Mouse (Mus musculus) heart, embryonic 11.5 days (tissue): ENCODE data around the gene Atxn1. TPM values are rescaled to one million over a fixed set of nuclear protein-coding genes. Genes with fewer than 3 reads are reported as not detected.

ENCODE experiments used
- ATAC-seq: fragments of 200-750 bp; cut with Nextera tagmentation; replicated peaks from 2 replicates; pipeline ENCODE4 v1.8.0; 2017; ENCODE audit warnings: moderate library complexity; ENCODE audit not compliant: insufficient number of reproducible peaks, low FRiP score, low TSS enrichment
- H3K27ac ChIP-seq: fragments of 300-500 bp; sonication (generic); 2 replicates; pipeline ENCODE4 v1.5.1; 2014; ENCODE audit warnings: mild to moderate bottlenecking, low read depth, low read length
- H3K27me3 ChIP-seq: fragments of 300-500 bp; sonication (generic); 2 replicates; pipeline ENCODE4 v1.6.1; 2014; ENCODE audit warnings: mild to moderate bottlenecking, low read length, mixed read lengths; ENCODE audit not compliant: control insufficient read depth, insufficient read depth
- H3K36me3 ChIP-seq: fragments of 300-500 bp; sonication (generic); 2 replicates; pipeline ENCODE4 v1.6.1; 2014; ENCODE audit warnings: mild to moderate bottlenecking, low read length, moderate library complexity, mixed read lengths; ENCODE audit not compliant: control insufficient read depth, insufficient read depth
- H3K4me1 ChIP-seq: fragments of 300-500 bp; sonication (generic); 2 replicates; pipeline ENCODE4 v1.6.1; 2014; ENCODE audit warnings: low read length; ENCODE audit not compliant: control insufficient read depth, insufficient read depth
- H3K4me2 ChIP-seq: fragments of 300-500 bp; sonication (generic); 2 replicates; pipeline ENCODE4 v1.6.1; 2014; ENCODE audit warnings: mild to moderate bottlenecking, moderate library complexity
- H3K4me3 ChIP-seq: fragments of 300-500 bp; sonication (generic); 2 replicates; pipeline ENCODE4 v1.5.1; 2014; ENCODE audit warnings: low read depth, low read length
- H3K9ac ChIP-seq: fragments of 300-500 bp; sonication (generic); 2 replicates; pipeline ENCODE4 v1.6.1; 2014; ENCODE audit warnings: mild to moderate bottlenecking, low read depth, low read length, moderate library complexity
- H3K9me3 ChIP-seq: fragments of 300-500 bp; sonication (generic); replicated peaks from 2 replicates; pipeline ENCODE4 v1.6.1; 2016; ENCODE audit warnings: low read length; ENCODE audit not compliant: control insufficient read depth
- WGBS: fragments of 180-500 bp; shearing (Covaris S2); extraction: QIAGEN DNeasy Blood & Tissue Kit; methylation state at CpG from one replicate; pipeline ENCODE4 v1.1.7; 2014; ENCODE audit not compliant: insufficient replicate concordance; 5-methylcytosine and 5-hydroxymethylcytosine counted together
- polyA plus RNA-seq: library from polyadenylated mRNA; unstranded; fragments of >200 nt; fragmentation: Nextera tagmentation; extraction: Ambion mirVana; gene quantifications from 2 replicates; pipeline ENCODE4 v1.2.1, GENCODE M21; 2014

Atxn1 gene
- polyA plus RNA-seq, 1 experiment from 2014 or later, result 6.4 TPM

DNA sequence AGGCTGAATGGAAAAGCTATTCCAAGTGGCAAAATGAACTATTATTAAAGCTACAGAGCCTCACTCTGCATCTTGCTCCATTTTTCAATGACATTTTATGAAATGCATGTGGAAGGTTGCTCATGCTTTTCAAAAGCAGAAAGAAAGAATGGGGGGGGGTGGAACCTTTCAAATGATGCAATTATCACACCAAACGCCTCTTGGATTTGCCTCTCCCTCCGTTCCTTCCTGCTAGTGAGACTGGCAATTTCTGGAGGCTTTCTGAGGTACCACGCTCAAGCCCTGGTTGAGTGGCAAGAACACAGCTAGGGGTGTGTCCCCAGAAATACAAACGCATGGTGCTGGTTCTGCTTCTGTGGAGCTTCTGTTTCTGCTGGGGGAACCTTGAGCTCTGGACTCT is 60.4 kb downstream of the Atxn1 start:
- ATAC-seq, result no peak
- no peaks in the 10 kb centered on the region for H3K9me3 ChIP-seq
- WGBS, result 61% methylated on average over 4 of the region's 4 CpGs
- no peak overlapping the region for H3K4me2 ChIP-seq
- no peak overlapping the region for H3K27ac ChIP-seq
- no peaks in the 10 kb centered on the region for H3K27me3 ChIP-seq
- peaks cover 43% of the 10 kb centered on the region for H3K4me1 ChIP-seq
- no peaks in the 10 kb centered on the region for H3K36me3 ChIP-seq
- H3K9ac ChIP-seq, result no peak overlapping the region
- H3K4me3 ChIP-seq, result no peak overlapping the region

DNA sequence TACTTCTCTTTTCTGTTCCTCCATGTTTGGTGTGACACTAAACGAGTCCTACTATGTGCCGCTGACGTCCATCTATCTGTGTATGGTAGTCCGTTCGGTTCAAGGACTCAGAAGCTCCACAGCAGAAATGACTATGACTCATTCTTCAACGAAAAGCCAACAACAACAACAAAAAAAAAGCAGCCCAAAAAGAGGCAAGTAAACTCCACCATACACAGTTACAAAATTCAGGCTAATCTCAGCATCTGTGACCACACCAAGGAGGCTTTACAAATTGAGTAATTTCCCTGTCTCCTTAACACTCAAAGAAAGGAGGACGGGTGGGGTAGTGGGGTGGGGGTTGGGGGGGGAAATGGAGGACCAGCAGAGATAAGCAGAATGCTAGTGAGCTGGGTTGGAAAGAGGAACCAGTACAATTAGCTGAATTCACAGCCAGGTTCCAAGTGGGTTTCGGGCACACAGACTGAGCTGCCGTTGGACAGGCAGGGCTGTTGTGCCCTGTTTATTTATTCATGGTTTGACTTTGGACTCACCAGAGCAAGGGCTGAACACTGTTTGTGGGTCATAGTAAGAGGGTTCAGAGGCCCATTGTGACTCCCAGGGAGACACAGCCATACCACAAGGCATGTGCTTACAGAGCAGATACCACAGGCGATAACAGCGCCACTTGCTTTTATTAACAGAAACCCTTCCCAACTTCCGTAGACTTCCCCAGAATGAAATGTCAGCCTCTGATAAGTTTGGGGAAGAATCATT is 61.1 kb downstream of the Atxn1 start:
- Histone ChIP-seq H3K36me3 (no peaks in the 10 kb centered on the region), H3K4me1 (peaks cover 43% of the 10 kb centered on the region), H3K4me3 (no peak overlapping the region), H3K9me3 (no peaks in the 10 kb centered on the region), H3K27ac (peak overlapping the region; percentile 42; the same call in 1 of the 2 replicates), H3K4me2 (peak overlapping the region; percentile 27; the same call in 1 of the 2 replicates), H3K27me3 (no peaks in the 10 kb centered on the region), H3K9ac (no peak overlapping the region)
- 51% methylated on average over 12 of the region's 12 CpGs for WGBS
- 0 out of 2 replicates have a peak, but pooled peaks have one; percentile 31 for ATAC-seq

DNA sequence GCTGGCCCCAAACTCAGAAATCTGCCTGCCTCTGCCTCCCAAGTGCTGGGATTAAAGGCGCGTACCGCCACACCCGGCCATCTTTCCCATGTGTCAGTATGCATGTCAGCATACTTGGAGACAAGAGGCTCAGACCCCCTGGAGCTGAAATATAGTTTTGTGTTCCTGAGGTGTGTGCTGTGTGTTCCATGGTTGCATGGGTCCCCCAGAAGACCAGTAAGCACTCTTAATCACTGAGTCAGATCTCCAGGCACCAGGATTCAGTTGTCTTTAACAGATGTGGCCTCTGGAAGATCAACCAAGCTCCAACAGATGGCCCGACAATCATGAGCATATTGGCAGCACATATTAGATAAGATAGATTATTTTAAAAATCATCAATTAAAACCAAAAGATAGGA is 62.4 kb downstream of the Atxn1 start:
- Histone ChIP-seq H3K9me3 (no peaks in the 10 kb centered on the region), H3K36me3 (no peaks in the 10 kb centered on the region), H3K9ac (no peak overlapping the region), H3K4me1 (peaks cover 40% of the 10 kb centered on the region), H3K4me3 (no peak overlapping the region), H3K4me2 (no peak overlapping the region), H3K27me3 (no peaks in the 10 kb centered on the region), H3K27ac (no peak overlapping the region)
- 94% methylated on average over 5 of the region's 5 CpGs for WGBS
- ATAC-seq, result no peak

DNA sequence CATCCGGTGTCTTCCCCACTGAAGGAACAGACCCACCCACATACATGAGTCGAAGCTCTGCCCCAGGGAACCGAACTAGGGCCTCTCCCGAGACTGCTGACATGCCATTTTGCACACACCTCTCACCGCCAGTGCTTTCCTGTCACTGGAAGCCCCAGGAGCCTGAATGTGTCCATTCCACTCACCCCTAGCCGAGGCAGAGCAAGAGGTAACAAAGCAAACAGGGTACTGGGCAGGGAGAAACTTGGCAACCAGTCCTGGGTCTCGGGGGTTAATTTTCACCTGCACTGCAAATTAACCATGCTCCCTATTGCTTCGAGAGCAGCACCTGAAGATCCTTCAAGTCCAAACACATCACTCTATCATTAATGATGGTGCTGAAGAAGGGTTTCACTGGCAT is 64.0 kb downstream of the Atxn1 start:
- Histone ChIP-seq H3K4me3 (no peak overlapping the region), H3K9me3 (no peaks in the 10 kb centered on the region), H3K9ac (no peak overlapping the region), H3K4me2 (no peak overlapping the region), H3K4me1 (peaks cover 26% of the 10 kb centered on the region), H3K36me3 (no peaks in the 10 kb centered on the region), H3K27ac (no peak overlapping the region), H3K27me3 (no peaks in the 10 kb centered on the region)
- WGBS, result 63% methylated on average over 8 of the region's 8 CpGs
- ATAC-seq, result no peak

GRCm38 (mm10) chr13:45897571-45897970 is 67.2 kb downstream of the Atxn1 start:
- no peak overlapping the region for H3K27ac ChIP-seq
- WGBS, result 71% methylated on average over 2 of the region's 2 CpGs
- no peaks in the 10 kb centered on the region for H3K9me3 ChIP-seq
- H3K36me3 ChIP-seq, result no peaks in the 10 kb centered on the region
- H3K4me1 ChIP-seq, result peaks cover 4% of the 10 kb centered on the region; the same call in 1 of the 2 replicates
- no peak overlapping the region for H3K4me2 ChIP-seq
- H3K4me3 ChIP-seq, result no peak overlapping the region
- H3K27me3 ChIP-seq, result no peaks in the 10 kb centered on the region
- ATAC-seq, result no peak
- no peak overlapping the region for H3K9ac ChIP-seq

- no peaks in the 10 kb centered on the region for H3K27me3 ChIP-seq
- 79% methylated on average over 10 of the region's 10 CpGs for WGBS
- no peak for ATAC-seq
- H3K36me3 ChIP-seq, result no peaks in the 10 kb centered on the region
- H3K9ac ChIP-seq, result no peak overlapping the region
- no peak overlapping the region for H3K27ac ChIP-seq
- no peak overlapping the region for H3K4me3 ChIP-seq
- H3K4me2 ChIP-seq, result no peak overlapping the region
- peaks cover 4% of the 10 kb centered on the region; the same call in 1 of the 2 replicates for H3K4me1 ChIP-seq
- H3K9me3 ChIP-seq, result no peaks in the 10 kb centered on the region
Measured at GRCm38 (mm10) chr13:45894760-45895159, 70.0 kb downstream of the Atxn1 start.

DNA sequence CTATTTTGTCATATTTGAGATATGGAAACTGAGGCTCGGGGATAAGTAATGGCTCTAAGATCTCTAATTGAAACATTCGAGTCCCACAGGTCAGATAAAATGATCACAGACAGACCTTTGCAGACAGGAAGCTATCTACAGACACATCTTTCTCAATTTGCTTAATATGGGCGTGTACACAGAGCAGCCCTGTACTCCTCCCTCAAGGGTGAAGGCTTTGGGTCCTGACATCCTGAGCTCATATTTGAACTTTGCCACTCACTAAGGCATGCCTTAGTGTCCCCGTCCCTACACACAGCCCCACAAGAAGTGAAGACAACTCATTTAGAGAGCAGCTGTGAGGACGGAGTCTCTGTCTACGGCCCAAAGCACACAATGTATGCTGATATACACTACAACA is 70.6 kb downstream of the Atxn1 start:
- ATAC-seq, result no peak
- Histone ChIP-seq H3K27me3 (no peaks in the 10 kb centered on the region), H3K9me3 (no peaks in the 10 kb centered on the region), H3K9ac (no peak overlapping the region), H3K4me2 (no peak overlapping the region), H3K4me3 (no peak overlapping the region), H3K27ac (no peak overlapping the region), H3K36me3 (no peaks in the 10 kb centered on the region), H3K4me1 (peaks cover 4% of the 10 kb centered on the region; the same call in 1 of the 2 replicates)
- WGBS, result 78% methylated on average over 6 of the region's 6 CpGs

GRCm38 (mm10) chr13:45891073-45891472 is 73.7 kb downstream of the Atxn1 start:
- Histone ChIP-seq H3K27ac (no peak overlapping the region), H3K4me2 (no peak overlapping the region), H3K4me3 (no peak overlapping the region), H3K27me3 (no peaks in the 10 kb centered on the region), H3K9ac (no peak overlapping the region), H3K4me1 (no peaks in the 10 kb centered on the region), H3K9me3 (no peaks in the 10 kb centered on the region), H3K36me3 (no peaks in the 10 kb centered on the region)
- WGBS, result 77% methylated on average over 2 of the region's 2 CpGs
- ATAC-seq, result no peak
